Mouse (Mus musculus) cortical plate, adult 2 months (tissue): ENCODE data around the gene Eefsec. TPM values are rescaled to one million over a fixed set of nuclear protein-coding genes. Genes with fewer than 3 reads are reported as not detected.

Experiments used
- H3K27ac ChIP-seq: fragments of 200-500 bp; 2 replicates; pipeline ENCODE4 v1.5.1; 2012; ENCODE audit warnings: low read length, control low read depth, inconsistent platforms; ENCODE audit not compliant: insufficient read depth
- H3K4me1 ChIP-seq: fragments of 200-500 bp; 2 replicates; pipeline ENCODE4 v1.6.1; 2011; ENCODE audit warnings: low read length; ENCODE audit not compliant: control insufficient read depth, insufficient read depth
- H3K4me3 ChIP-seq: fragments of 200-500 bp; 2 replicates; pipeline ENCODE4 v1.5.1; 2011; ENCODE audit warnings: mild to moderate bottlenecking, low read length, control low read depth; ENCODE audit not compliant: insufficient read depth
- CTCF ChIP-seq: fragments of 200-500 bp; IDR thresholded peaks from 2 replicates; pipeline ENCODE4 v1.5.1; 2011; ENCODE audit warnings: mild to moderate bottlenecking, control low read depth, low read length; ENCODE audit not compliant: insufficient read depth; ENCODE audit errors: extremely low read depth
- POLR2A ChIP-seq: fragments of 200-500 bp; IDR thresholded peaks from 2 replicates; pipeline ENCODE4 v1.6.1; 2011; ENCODE audit warnings: mild to moderate bottlenecking, low read length, control low read depth; ENCODE audit not compliant: insufficient read depth; ENCODE audit errors: extremely low read depth
- polyA plus RNA-seq: library from polyadenylated mRNA; depleted of rRNA; stranded (reverse); fragments of >200 nt; gene quantifications from 2 replicates; pipeline ENCODE4 v1.2.3, GENCODE M21; 2012

The Eefsec gene
- polyA plus RNA-seq, 1 experiment, result 18.3 TPM

- Histone ChIP-seq H3K27ac (no peak overlapping the region), H3K4me3 (no peak overlapping the region), H3K4me1 (0 out of 2 replicates have a peak, but pooled peaks cover 1% of the 10 kb centered on the region)
- TF ChIP-seq CTCF (no peak), POLR2A (no peak)
Observed at GRCm38 (mm10) chr6:88469878-88470277, 23.5 kb upstream of the Eefsec start.

- peak within 1 kb of the TSS; percentile 65 for H3K4me3 ChIP-seq
- H3K27ac ChIP-seq, result no peak within 1 kb of the TSS
- H3K4me1 ChIP-seq, result 0 out of 2 replicates have a peak, but pooled peaks cover 1% of the 10 kb centered on the region
- TF ChIP-seq CTCF (no peak), POLR2A (peak; percentile 38; the same call in 1 of the 2 replicates)
Observed at GRCm38 (mm10) chr6:88465181-88465920, 19.0 kb upstream of the Eefsec start, which contains the start of gene Ruvbl1. Gene Ruvbl1 (plus strand): TSS chr6:88465409.

GRCm38 (mm10) chr6:88454545-88454944 is 8.2 kb upstream of the Eefsec start:
- TF ChIP-seq CTCF (no peak), POLR2A (no peak)
- H3K4me1 ChIP-seq, result no peaks in the 10 kb centered on the region
- H3K27ac ChIP-seq, result no peak overlapping the region
- H3K4me3 ChIP-seq, result no peak overlapping the region

GRCm38 (mm10) chr6:88447454-88447853 is 1.1 kb upstream of the Eefsec start:
- TF ChIP-seq POLR2A (no peak), CTCF (no peak)
- no peak overlapping the region for H3K27ac ChIP-seq
- peaks cover 4% of the 10 kb centered on the region; the same call in 1 of the 2 replicates for H3K4me1 ChIP-seq
- no peak overlapping the region for H3K4me3 ChIP-seq

- Histone ChIP-seq H3K27ac (no peak overlapping the region), H3K4me3 (peak overlapping the region; percentile 87), H3K4me1 (peaks cover 4% of the 10 kb centered on the region; the same call in 1 of the 2 replicates)
- TF ChIP-seq POLR2A (no peak), CTCF (no peak)
Observed at GRCm38 (mm10) chr6:88445661-88446060, 678 bp downstream of the Eefsec start.

- H3K4me3 ChIP-seq, result no peak overlapping the region
- TF ChIP-seq POLR2A, result no peak
- no peak for TF ChIP-seq CTCF
Observed at GRCm38 (mm10) chr6:88444076-88444750, 2.1 kb downstream of the Eefsec start.

GRCm38 (mm10) chr6:88443446-88443845 is 2.9 kb downstream of the Eefsec start:
- Histone ChIP-seq H3K4me3 (no peak overlapping the region), H3K4me1 (peaks cover 7% of the 10 kb centered on the region; the same call in 1 of the 2 replicates), H3K27ac (no peak overlapping the region)
- TF ChIP-seq POLR2A, result no peak
- TF ChIP-seq CTCF, result no peak

More at GRCm38 (mm10) chr6:88444076-88444750, 2.1 kb downstream of the Eefsec start:
- Histone ChIP-seq H3K4me1 (peaks cover 7% of the 10 kb centered on the region; the same call in 1 of the 2 replicates), H3K27ac (no peak overlapping the region)

- Histone ChIP-seq H3K4me3 (no peak overlapping the region), H3K4me1 (peaks cover 7% of the 10 kb centered on the region; the same call in 1 of the 2 replicates), H3K27ac (no peak overlapping the region)
- TF ChIP-seq POLR2A (no peak), CTCF (no peak)
Observed at GRCm38 (mm10) chr6:88442551-88442950, 3.8 kb downstream of the Eefsec start.

- Histone ChIP-seq H3K27ac (no peak overlapping the region), H3K4me1 (peaks cover 3% of the 10 kb centered on the region; the same call in 1 of the 2 replicates), H3K4me3 (no peak overlapping the region)
- TF ChIP-seq POLR2A, result no peak
- no peak for TF ChIP-seq CTCF
Observed at GRCm38 (mm10) chr6:88439056-88439455, 7.3 kb downstream of the Eefsec start.

GRCm38 (mm10) chr6:88435609-88436008 is 10.7 kb downstream of the Eefsec start:
- H3K27ac ChIP-seq, result no peak overlapping the region
- TF ChIP-seq CTCF (no peak), POLR2A (no peak)
- H3K4me3 ChIP-seq, result no peak overlapping the region

More at GRCm38 (mm10) chr6:88435609-88436008, 10.7 kb downstream of the Eefsec start:
- peaks cover 5% of the 10 kb centered on the region; the same call in 1 of the 2 replicates for H3K4me1 ChIP-seq
